Mouse (Mus musculus) E14TG2a.4 (cell line): ENCODE data around the gene Ttc7b.

Experiments
- CTCF ChIP-seq: conservative IDR thresholded peaks from 2 replicates; pipeline ENCODE4 v1.5.1; 2014; ENCODE audit warnings: low read length
- NANOG ChIP-seq: IDR thresholded peaks from 2 replicates; pipeline ENCODE4 v1.6.1; 2014; ENCODE audit warnings: borderline replicate concordance, low read length, mixed read lengths
- POU5F1 ChIP-seq: IDR thresholded peaks from 2 replicates; pipeline ENCODE4 v1.6.1; 2014; ENCODE audit warnings: low read length, borderline replicate concordance

DNA sequence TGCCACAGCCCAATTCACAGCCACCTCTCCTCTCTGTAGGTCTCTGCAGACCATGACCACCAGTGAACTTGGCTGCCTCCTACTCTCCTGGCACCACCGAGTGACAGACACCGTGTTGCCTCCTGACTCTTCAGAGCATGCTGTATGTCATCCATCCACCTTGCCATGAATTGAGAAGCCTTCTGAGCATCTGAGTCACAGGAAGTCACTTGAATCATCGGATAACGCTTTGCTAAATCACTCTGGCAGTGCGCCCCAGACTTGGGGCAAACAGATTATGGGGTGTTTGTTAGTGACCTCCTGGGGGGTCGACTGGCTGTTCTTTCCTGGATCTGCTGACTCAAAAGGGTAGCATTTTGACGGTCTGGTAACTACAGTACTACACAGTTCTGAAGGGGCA, 166.7 kb downstream of the Ttc7b start:
- no peak for TF ChIP-seq CTCF
- TF ChIP-seq NANOG = no peak
- no peak for TF ChIP-seq POU5F1
